Mouse (Mus musculus) cerebellum, adult 2 months (tissue): ENCODE data around the gene Sftpa1.

Experiments used
- CTCF ChIP-seq: fragments of 200-500 bp; IDR thresholded peaks from 2 replicates; pipeline ENCODE4 v1.5.1; 2011; ENCODE audit warnings: low read depth, mild to moderate bottlenecking, control low read depth, low read length, moderate library complexity, borderline replicate concordance; ENCODE audit not compliant: insufficient read depth
- POLR2A ChIP-seq: fragments of 200-500 bp; IDR thresholded peaks from 2 replicates; pipeline ENCODE4 v1.6.1; 2011; ENCODE audit warnings: low read length, control low read depth, borderline replicate concordance; ENCODE audit not compliant: insufficient read depth

GRCm38 (mm10) chr14:41146035-41146434 is 14.5 kb downstream of the Sftpa1 start:
- TF ChIP-seq CTCF (no peak), POLR2A (no peak)
